Mouse (Mus musculus) heart, embryonic 12.5 days (tissue): ENCODE measurements at regions not wholly inside any gene's neighbourhood (a gene's known extent, or its start where the extent isn't known, plus 50 kb on each side); places are given as distances from the start of the nearest gene placed in this dataset.

ENCODE experiments used
- ATAC-seq: fragments of 200-750 bp; cut with Nextera tagmentation; 2 replicates; pipeline ENCODE4 v1.8.0; 2017; ENCODE audit warnings: moderate TSS enrichment, moderate library complexity; ENCODE audit not compliant: insufficient number of reproducible peaks, low FRiP score
- H3K27ac ChIP-seq: fragments of 300-500 bp; sonication (generic); 2 replicates; pipeline ENCODE4 v1.5.1; 2016; ENCODE audit warnings: mild to moderate bottlenecking, moderate library complexity; ENCODE audit not compliant: poor library complexity, severe bottlenecking
- H3K27me3 ChIP-seq: fragments of 300-500 bp; sonication (generic); replicated peaks from 2 replicates; pipeline ENCODE4 v1.6.1; 2016; ENCODE audit warnings: mild to moderate bottlenecking, moderate library complexity
- H3K36me3 ChIP-seq: fragments of 300-500 bp; sonication (generic); 2 replicates; pipeline ENCODE4 v1.6.1; 2016; ENCODE audit warnings: mild to moderate bottlenecking, moderate library complexity
- H3K4me1 ChIP-seq: fragments of 300-500 bp; sonication (generic); replicated peaks from 2 replicates; pipeline ENCODE4 v1.6.1; 2016; ENCODE audit warnings: mild to moderate bottlenecking
- H3K4me2 ChIP-seq: fragments of 300-500 bp; sonication (generic); 2 replicates; pipeline ENCODE4 v1.6.1; 2016; ENCODE audit warnings: mild to moderate bottlenecking, moderate library complexity
- H3K4me3 ChIP-seq: fragments of 300-500 bp; sonication (generic); 2 replicates; pipeline ENCODE4 v1.5.1; 2016; ENCODE audit warnings: mild to moderate bottlenecking
- H3K9ac ChIP-seq: fragments of 300-500 bp; sonication (generic); 2 replicates; pipeline ENCODE4 v1.6.1; 2016; ENCODE audit warnings: mild to moderate bottlenecking, moderate library complexity
- H3K9me3 ChIP-seq: fragments of 300-500 bp; sonication (generic); replicated peaks from 2 replicates; pipeline ENCODE4 v1.6.1; 2016; ENCODE audit warnings: mild to moderate bottlenecking, moderate library complexity
- WGBS: fragments of 180-500 bp; shearing (Covaris S2); methylation state at CpG from one replicate; pipeline ENCODE4 v1.1.7; 2016; 5-methylcytosine and 5-hydroxymethylcytosine counted together

DNA sequence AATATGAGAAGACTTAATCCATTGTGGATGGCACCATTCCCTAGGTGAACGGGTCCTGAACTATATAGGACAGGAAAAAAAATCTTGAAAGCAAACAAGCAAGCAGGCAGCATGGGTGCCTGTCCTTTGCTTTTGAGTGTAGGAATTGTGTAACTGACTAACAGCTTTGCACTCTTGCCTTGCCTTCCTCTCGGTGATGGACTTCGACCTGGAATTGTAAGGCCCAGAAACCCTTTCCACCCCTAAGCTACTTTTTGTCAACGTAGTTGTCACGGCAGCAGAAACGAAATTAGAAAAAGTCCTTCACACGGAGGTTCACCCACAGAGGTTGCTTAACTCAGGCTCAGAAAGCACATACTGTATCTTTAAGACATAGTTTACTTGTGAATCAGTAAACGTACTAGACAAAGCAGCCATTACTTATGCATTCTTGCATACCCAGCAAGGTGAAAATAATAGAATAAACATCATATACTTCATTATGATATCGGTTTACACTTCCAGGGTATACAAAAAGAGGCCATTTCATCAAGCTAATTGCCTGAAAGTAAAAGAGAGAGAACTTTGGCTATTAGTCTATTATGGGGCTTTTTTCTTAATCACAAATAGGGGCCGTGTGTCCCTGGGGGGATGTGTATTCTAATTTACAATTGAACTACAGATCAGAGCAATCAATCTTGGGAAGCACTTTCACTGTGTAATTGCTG is 57.1 kb upstream of the Nr2f2 start:
- 79% methylated on average over 10 of the region's 10 CpGs for WGBS

DNA sequence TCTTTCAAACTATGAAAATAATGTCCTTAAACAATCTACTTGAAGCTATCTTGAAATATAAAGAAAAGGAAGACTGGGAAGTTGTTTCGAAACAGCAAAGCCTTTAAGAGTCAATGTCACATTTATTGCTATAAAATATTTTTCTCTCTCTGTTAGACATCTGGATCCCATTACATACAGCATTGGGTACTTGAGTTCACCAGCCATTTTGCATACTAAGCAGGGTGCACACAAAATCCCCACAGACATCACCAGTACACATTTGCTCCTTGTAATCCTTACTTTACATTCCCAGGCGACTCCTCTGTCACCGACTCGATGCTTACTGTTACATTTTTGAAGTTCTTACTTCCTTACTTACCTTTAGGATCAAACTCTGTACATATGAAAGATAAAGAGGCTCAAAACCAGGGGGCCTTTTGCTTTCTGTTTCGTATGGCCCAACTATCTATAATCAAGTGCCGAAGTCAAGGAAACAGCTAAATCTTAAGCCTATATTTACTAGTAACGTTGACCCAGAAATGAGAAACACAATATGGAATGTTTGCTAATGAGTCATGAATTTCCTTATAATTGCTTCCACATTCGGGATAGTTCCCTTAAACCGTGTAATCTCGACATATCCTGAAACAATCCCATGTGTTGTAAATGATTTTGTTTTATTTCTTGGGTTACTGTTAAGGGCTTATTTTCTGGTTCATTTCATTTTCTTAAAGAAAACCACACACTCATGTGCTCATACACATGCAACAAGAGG is 49.8 kb upstream of the Nr2f2 start:
- H3K27me3 ChIP-seq = no peaks in the 10 kb centered on the region
- no peak overlapping the region for H3K9ac ChIP-seq
- 78% methylated on average over 10 of the region's 10 CpGs for WGBS
- no peaks in the 10 kb centered on the region for H3K9me3 ChIP-seq
- ATAC-seq = no peak
- no peak overlapping the region for H3K27ac ChIP-seq
- H3K36me3 ChIP-seq = no peaks in the 10 kb centered on the region
- no peak overlapping the region for H3K4me2 ChIP-seq
- H3K4me1 ChIP-seq = no peaks in the 10 kb centered on the region
- no peak overlapping the region for H3K4me3 ChIP-seq

More for the DNA sequence above, 57.1 kb upstream of the Nr2f2 start:
- Histone ChIP-seq H3K27ac (no peak overlapping the region), H3K4me3 (no peak overlapping the region), H3K27me3 (no peaks in the 10 kb centered on the region), H3K4me1 (no peaks in the 10 kb centered on the region), H3K9me3 (no peaks in the 10 kb centered on the region), H3K4me2 (no peak overlapping the region), H3K36me3 (no peaks in the 10 kb centered on the region), H3K9ac (no peak overlapping the region)
- no peak for ATAC-seq
